Mouse (Mus musculus) C2C12 (cell line): Measurements from ENCODE around the gene Ccdc77.

Experiments
- CEBPB ChIP-seq: IDR thresholded peaks from one replicate; pipeline ENCODE4 v1.6.1; 2011; ENCODE audit warnings: low read depth, mild to moderate bottlenecking, control low read depth, moderate library complexity
- CTCF ChIP-seq: IDR thresholded peaks from one replicate; pipeline ENCODE4 v1.5.1; 2011; ENCODE audit not compliant: control insufficient read depth, insufficient read depth, insufficient read length
- FOSL1 ChIP-seq: IDR thresholded peaks from one replicate; pipeline ENCODE4 v1.8.0; 2011; ENCODE audit warnings: mild to moderate bottlenecking, low read length; ENCODE audit not compliant: poor library complexity, insufficient read depth, severe bottlenecking
- MAX ChIP-seq: IDR thresholded peaks from one replicate; pipeline ENCODE4 v1.6.1; 2011; ENCODE audit warnings: mild to moderate bottlenecking, control low read depth
- MYOD1 ChIP-seq: IDR thresholded peaks from one replicate; pipeline ENCODE4 v1.6.1; 2011; ENCODE audit warnings: low read depth; ENCODE audit not compliant: control insufficient read depth, insufficient read length
- MYOG ChIP-seq: IDR thresholded peaks from one replicate; pipeline ENCODE4 v1.6.1; 2011; ENCODE audit not compliant: control insufficient read depth, insufficient read length; ENCODE audit errors: extremely low read depth
- USF1 ChIP-seq: IDR thresholded peaks from one replicate; pipeline ENCODE4 v1.6.1; 2011; ENCODE audit warnings: low read depth, mild to moderate bottlenecking, control low read depth, moderate library complexity

DNA sequence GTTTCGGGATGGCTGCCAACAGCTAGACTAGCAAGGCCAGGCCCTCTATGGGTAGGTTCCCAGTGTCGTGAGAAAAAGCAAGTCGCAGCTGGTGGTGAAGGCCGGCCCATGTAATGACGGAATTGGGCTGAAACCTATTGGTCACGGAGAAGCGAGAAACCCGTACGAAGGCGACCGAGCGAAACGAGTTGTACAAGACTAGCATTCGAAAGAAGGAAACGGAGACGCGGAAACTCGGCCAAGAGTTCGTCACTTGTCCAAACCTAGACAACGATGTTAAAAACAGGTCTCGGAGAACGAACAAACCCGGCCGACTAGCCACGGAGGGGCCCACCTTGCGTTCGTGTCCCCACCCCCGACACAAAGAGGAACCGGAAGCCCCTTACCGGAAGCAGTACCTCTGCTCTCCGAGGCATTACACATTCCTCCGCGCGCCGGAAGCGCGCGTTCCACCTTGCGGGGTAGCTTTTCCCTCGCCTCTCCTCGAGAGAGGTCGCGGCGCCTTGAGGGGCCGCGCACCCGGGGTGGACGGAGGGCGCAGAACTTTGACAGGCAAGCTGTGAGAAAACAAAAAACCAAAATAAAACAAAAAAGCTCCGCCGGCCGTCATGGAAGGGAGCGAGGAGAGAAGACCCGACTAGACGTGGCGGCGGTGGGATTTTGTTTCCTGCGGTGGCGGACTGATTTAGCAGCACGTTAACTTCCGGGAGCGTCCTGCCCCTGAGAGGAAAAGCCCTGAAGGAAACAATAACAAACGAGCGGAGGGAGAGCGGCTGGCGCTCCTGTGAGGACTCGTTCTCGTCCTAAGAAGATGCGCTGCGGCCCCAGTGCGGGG, at the start of gene Ccdc77, which contains the start of gene Kdm5a:
- no peak for TF ChIP-seq CTCF
- TF ChIP-seq MAX: no peak
- no peak for TF ChIP-seq USF1
- no peak for TF ChIP-seq CEBPB
- no peak for TF ChIP-seq MYOG
- no peak for TF ChIP-seq MYOD1
- no peak for TF ChIP-seq FOSL1
